Mouse (Mus musculus) E14TG2a.4 (cell line): ENCODE measurements around the gene Npas2.

Source experiments
- CTCF ChIP-seq: conservative IDR thresholded peaks from 2 replicates; pipeline ENCODE4 v1.5.1; 2014; ENCODE audit warnings: low read length
- NANOG ChIP-seq: IDR thresholded peaks from 2 replicates; pipeline ENCODE4 v1.6.1; 2014; ENCODE audit warnings: borderline replicate concordance, low read length, mixed read lengths

- TF ChIP-seq CTCF: no peak
- TF ChIP-seq NANOG: no peak
Observed at GRCm38 (mm10) chr1:39287076-39287475, 93.5 kb downstream of the Npas2 start.
